Mouse (Mus musculus) adrenal gland, adult 18-20 months (tissue): ENCODE measurements around the gene 1500011B03Rik. TPM values are rescaled to one million over a fixed set of nuclear protein-coding genes. Genes with fewer than 3 reads are reported as not detected.
A peak's percentile ranks its signal among the peaks of the same experiment; 100 is the strongest.

Experiments
- DNase-seq, 2 experiments: peaks; one replicate each; pipeline ENCODE4 v3.0.0; 2021 to 2022; ENCODE audit warnings: low spot score in 2 of 2
- total RNA-seq, 2 experiments: library from RNA; stranded (reverse); gene quantifications; 1 replicate in 1 of 2; 2 replicates in 1 of 2; pipeline ENCODE4 v1.2.3; 2021

Gene 1500011B03Rik
- total RNA-seq, 2 experiments from 2014 or later = 27.9 to 38.5 TPM

- DNase-seq = peak in 1 of 2 experiments; percentile 38
Observed at GRCm38 (mm10) chr5:114784622-114785165, 38.6 kb downstream of the 1500011B03Rik start.

GRCm38 (mm10) chr5:114783405-114784163, 39.7 kb downstream of the 1500011B03Rik start:
- no peak for DNase-seq

GRCm38 (mm10) chr5:114782991-114783390, 40.3 kb downstream of the 1500011B03Rik start:
- no peak for DNase-seq

GRCm38 (mm10) chr5:114780912-114781311, 42.4 kb downstream of the 1500011B03Rik start:
- no peak for DNase-seq

GRCm38 (mm10) chr5:114779956-114780489, 43.2 kb downstream of the 1500011B03Rik start:
- no peak for DNase-seq

- no peak for DNase-seq
Observed at GRCm38 (mm10) chr5:114776174-114776573, 47.1 kb downstream of the 1500011B03Rik start.

- no peak for DNase-seq
Observed at GRCm38 (mm10) chr5:114775056-114775979, 48.0 kb downstream of the 1500011B03Rik start, which contains the start of gene Git2. Gene Git2, minus strand, starts transcription at chr5:114775517.

- DNase-seq = peak; percentile 82 to 84
Observed at GRCm38 (mm10) chr5:114774403-114775051, 48.7 kb downstream of the 1500011B03Rik start, which contains the start of gene Ankrd13a. Gene Ankrd13a, plus strand, starts transcription at chr5:114774677.

- peak in 1 of 2 experiments; percentile 39 for DNase-seq
Observed at GRCm38 (mm10) chr5:114773780-114774179, 49.5 kb downstream of the 1500011B03Rik start.

- peak; percentile 97 for DNase-seq
Observed at GRCm38 (mm10) chr5:114773211-114773710, 50.0 kb downstream of the 1500011B03Rik start.

GRCm38 (mm10) chr5:114772456-114773203, 50.6 kb downstream of the 1500011B03Rik start:
- DNase-seq = peak; percentile 62 to 68

GRCm38 (mm10) chr5:114771796-114772195, 51.5 kb downstream of the 1500011B03Rik start:
- no peak for DNase-seq

GRCm38 (mm10) chr5:114769786-114770185, 53.5 kb downstream of the 1500011B03Rik start:
- DNase-seq = no peak

GRCm38 (mm10) chr5:114767185-114767584, 56.1 kb downstream of the 1500011B03Rik start:
- no peak for DNase-seq

- no peak for DNase-seq
Observed at GRCm38 (mm10) chr5:114766686-114767085, 56.6 kb downstream of the 1500011B03Rik start.

- DNase-seq = peak in 1 of 2 experiments; percentile 40
Observed at GRCm38 (mm10) chr5:114764812-114765735, 58.2 kb downstream of the 1500011B03Rik start.

GRCm38 (mm10) chr5:114761980-114762379, 61.3 kb downstream of the 1500011B03Rik start:
- no peak for DNase-seq

- DNase-seq = no peak
Observed at GRCm38 (mm10) chr5:114759536-114760090, 63.7 kb downstream of the 1500011B03Rik start.
